Mouse (Mus musculus) neural tube, embryonic 13.5 days (tissue): ENCODE results near the gene Sipa1l1. TPM values are rescaled to one million over a fixed set of nuclear protein-coding genes. Genes with fewer than 3 reads are reported as not detected.

Experiments
- ATAC-seq: fragments of 200-750 bp; cut with Nextera tagmentation; 2 replicates; pipeline ENCODE4 v1.8.0; 2017; ENCODE audit warnings: low read depth, mild to moderate bottlenecking, moderate TSS enrichment, moderate library complexity
- H3K27ac ChIP-seq: fragments of 300-500 bp; sonication (generic); replicated peaks from 2 replicates; pipeline ENCODE4 v1.5.1; 2015; ENCODE audit warnings: moderate library complexity, mild to moderate bottlenecking, inconsistent platforms
- H3K27me3 ChIP-seq: fragments of 300-500 bp; sonication (generic); 2 replicates; pipeline ENCODE4 v1.6.1; 2015; ENCODE audit warnings: mild to moderate bottlenecking, inconsistent platforms
- H3K36me3 ChIP-seq: fragments of 300-500 bp; sonication (generic); 2 replicates; pipeline ENCODE4 v1.6.1; 2015; ENCODE audit warnings: mild to moderate bottlenecking, inconsistent platforms
- H3K4me1 ChIP-seq: fragments of 300-500 bp; sonication (generic); replicated peaks from 2 replicates; pipeline ENCODE4 v1.6.1; 2015; ENCODE audit warnings: inconsistent platforms
- H3K4me2 ChIP-seq: fragments of 300-500 bp; sonication (generic); 2 replicates; pipeline ENCODE4 v1.6.1; 2015; ENCODE audit warnings: inconsistent platforms, mild to moderate bottlenecking, moderate library complexity
- H3K4me3 ChIP-seq: fragments of 300-500 bp; sonication (generic); 2 replicates; pipeline ENCODE4 v1.5.1; 2015; ENCODE audit warnings: mild to moderate bottlenecking, inconsistent platforms
- H3K9ac ChIP-seq: fragments of 300-500 bp; sonication (generic); 2 replicates; pipeline ENCODE4 v1.6.1; 2015; ENCODE audit warnings: moderate library complexity, mild to moderate bottlenecking, inconsistent platforms
- H3K9me3 ChIP-seq: fragments of 300-500 bp; sonication (generic); 2 replicates; pipeline ENCODE4 v1.6.1; 2016; ENCODE audit warnings: inconsistent platforms
- WGBS: fragments of 180-500 bp; shearing (Covaris S2); methylation state at CpG from one replicate; pipeline ENCODE4 v1.1.7; 2015; 5-methylcytosine and 5-hydroxymethylcytosine counted together
- polyA plus RNA-seq: library from polyadenylated mRNA; unstranded; fragments of >200 nt; fragmentation: Nextera tagmentation; extraction: Ambion mirVana; gene quantifications from 2 replicates; pipeline ENCODE4 v1.2.1, GENCODE M21; 2015

Sipa1l1 gene
- polyA plus RNA-seq, 1 experiment from 2014 or later = 11.6 TPM

DNA sequence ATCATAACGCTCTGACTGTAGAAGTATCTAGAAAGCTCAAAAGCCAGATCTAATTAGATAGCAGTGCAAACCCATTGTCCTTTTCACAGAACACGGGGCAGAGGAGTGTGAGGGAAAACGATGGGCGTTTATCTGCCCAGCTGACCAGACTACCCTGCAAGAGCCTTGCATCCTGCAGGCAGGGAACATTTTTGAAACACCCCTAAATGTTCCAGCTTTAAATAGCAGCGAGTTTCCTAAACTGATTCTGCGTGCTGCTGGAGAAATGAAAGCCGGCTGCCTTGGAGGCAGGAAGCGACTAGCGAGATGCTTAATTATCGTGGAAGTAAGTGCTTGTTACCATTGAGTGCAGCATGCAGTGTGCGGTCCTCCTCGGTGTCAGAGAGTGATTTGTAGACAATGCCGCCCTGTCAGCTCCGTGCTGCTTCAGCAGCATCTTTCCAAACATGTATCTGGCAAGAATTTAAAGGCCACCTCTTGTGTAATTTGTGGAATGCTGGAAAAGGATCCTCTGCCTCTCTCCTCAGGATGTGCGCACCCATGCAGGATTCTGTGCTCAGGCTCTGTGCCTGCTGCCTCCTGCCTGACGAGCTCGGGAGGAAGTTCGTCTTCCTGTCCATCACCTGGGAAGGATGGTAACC lies 170.2 kb downstream of the Sipa1l1 start:
- no peaks in the 10 kb centered on the region for H3K36me3 ChIP-seq
- peaks cover 29% of the 10 kb centered on the region for H3K4me1 ChIP-seq
- H3K27ac ChIP-seq = peak overlapping the region; percentile 63
- H3K9ac ChIP-seq = peak overlapping the region; percentile 52
- peak overlapping the region; percentile 16 for H3K4me3 ChIP-seq
- peak overlapping the region; percentile 52 for H3K4me2 ChIP-seq
- WGBS = 31% methylated on average over 18 of the region's 18 CpGs
- ATAC-seq = peak; percentile 40; the same call in 1 of the 2 replicates
- H3K9me3 ChIP-seq = no peaks in the 10 kb centered on the region
- no peaks in the 10 kb centered on the region for H3K27me3 ChIP-seq

DNA sequence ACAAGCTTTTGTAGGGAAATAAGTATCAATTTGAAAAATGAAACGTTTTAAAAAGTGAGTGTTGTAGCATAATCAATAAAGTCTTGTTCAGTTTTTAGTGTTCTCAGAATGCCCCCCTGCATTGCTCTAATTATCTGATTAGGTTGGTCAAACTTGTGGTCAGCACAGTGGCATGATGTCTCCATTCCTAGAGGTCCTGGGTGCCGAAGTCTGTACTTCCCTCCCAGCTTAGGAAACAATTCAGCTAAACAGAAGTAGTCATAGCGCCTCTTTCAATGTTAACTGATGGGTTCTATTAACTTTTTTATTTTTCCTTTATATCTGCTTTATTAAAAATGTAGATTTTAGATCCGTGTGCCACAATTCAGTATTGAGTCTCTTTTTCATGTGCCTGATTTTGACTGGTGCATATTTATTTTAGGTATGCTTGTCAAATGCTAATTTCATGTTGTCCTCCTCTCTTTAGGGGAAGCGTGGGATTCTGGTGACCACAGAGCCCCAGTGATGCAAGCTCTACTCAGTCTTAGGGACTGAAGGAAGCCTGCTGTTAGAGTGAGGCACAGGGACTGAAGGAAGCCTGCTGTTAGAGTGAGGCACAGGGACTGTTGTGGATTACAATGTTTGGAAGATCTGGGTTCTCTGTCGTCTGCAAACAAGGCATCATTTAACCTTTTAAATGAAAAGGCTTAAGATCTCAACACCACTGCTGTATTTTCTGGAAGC lies 171.2 kb downstream of the Sipa1l1 start:
- ATAC-seq = no peak
- H3K4me3 ChIP-seq = no peak overlapping the region
- no peak overlapping the region for H3K27ac ChIP-seq
- H3K9me3 ChIP-seq = no peaks in the 10 kb centered on the region
- H3K36me3 ChIP-seq = no peaks in the 10 kb centered on the region
- H3K4me2 ChIP-seq = peak overlapping the region; percentile 52; the same call in 1 of the 2 replicates
- 86% methylated on average over 6 of the region's 6 CpGs for WGBS
- H3K4me1 ChIP-seq = peaks cover 19% of the 10 kb centered on the region
- no peaks in the 10 kb centered on the region for H3K27me3 ChIP-seq
- H3K9ac ChIP-seq = no peak overlapping the region

DNA sequence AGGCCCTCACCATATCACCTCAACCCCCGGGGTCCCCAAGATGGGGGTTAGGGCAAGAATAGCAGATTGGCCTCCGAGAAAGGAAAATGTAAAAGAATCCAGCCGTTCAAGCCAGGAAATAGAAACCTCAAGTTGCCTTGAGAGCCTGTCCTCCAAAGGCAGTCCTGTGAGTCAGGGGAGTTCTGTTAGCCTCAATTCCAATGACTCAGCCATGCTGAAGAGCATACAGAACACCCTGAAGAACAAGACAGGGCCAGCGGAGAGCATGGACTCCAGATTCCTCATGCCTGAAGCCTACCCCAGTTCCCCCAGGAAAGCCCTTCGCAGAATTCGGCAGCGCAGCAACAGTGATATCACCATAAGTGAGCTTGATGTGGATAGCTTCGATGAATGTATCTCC lies 172.1 kb downstream of the Sipa1l1 start:
- no peaks in the 10 kb centered on the region for H3K27me3 ChIP-seq
- no peak for ATAC-seq
- 93% methylated on average over 8 of the region's 8 CpGs for WGBS
- no peaks in the 10 kb centered on the region for H3K36me3 ChIP-seq
- H3K27ac ChIP-seq = no peak overlapping the region
- no peak overlapping the region for H3K9ac ChIP-seq
- no peak overlapping the region for H3K4me3 ChIP-seq
- H3K4me2 ChIP-seq = no peak overlapping the region
- peaks cover 16% of the 10 kb centered on the region for H3K4me1 ChIP-seq
- H3K9me3 ChIP-seq = no peaks in the 10 kb centered on the region

DNA sequence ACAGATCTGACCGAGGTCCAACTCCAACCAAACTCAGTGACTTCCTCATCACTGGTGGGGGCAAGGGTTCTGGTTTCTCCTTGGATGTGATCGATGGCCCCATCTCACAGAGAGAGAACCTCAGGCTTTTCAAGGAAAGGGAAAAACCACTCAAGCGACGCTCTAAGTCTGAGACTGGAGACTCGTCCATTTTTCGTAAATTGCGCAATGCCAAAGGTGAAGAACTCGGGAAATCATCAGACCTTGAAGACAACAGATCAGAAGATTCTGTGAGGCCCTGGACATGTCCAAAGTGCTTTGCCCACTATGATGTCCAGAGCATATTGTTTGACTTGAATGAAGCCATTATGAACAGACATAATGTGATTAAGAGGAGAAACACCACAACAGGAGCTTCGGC lies 172.6 kb downstream of the Sipa1l1 start:
- no peaks in the 10 kb centered on the region for H3K9me3 ChIP-seq
- no peak for ATAC-seq
- H3K27me3 ChIP-seq = no peaks in the 10 kb centered on the region
- H3K4me2 ChIP-seq = no peak overlapping the region
- peaks cover 16% of the 10 kb centered on the region for H3K4me1 ChIP-seq
- no peak overlapping the region for H3K27ac ChIP-seq
- WGBS = 94% methylated on average over 9 of the region's 9 CpGs
- no peak overlapping the region for H3K9ac ChIP-seq
- H3K4me3 ChIP-seq = no peak overlapping the region
- no peaks in the 10 kb centered on the region for H3K36me3 ChIP-seq

DNA sequence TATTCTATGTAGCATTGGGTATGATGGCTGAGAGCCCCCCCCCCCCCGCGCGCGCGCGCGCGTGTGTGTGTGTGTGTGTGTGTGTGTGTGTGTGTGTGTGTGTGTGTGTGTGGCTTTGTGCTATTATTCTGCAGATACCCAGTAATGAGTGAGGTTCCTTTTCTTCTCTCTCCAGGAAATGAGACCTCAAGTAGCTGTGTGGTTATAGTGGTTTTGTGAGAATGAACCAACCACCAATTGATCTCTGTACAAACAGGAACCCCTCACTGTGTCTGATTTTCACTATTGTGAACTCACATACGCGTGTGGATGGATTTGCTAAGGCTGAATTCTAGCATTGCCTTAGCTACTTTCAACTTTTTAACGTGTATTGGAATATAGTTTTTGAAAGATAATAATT lies 181.0 kb downstream of the Sipa1l1 start:
- no peaks in the 10 kb centered on the region for H3K36me3 ChIP-seq
- H3K27ac ChIP-seq = no peak overlapping the region
- peaks cover 14% of the 10 kb centered on the region; the same call in 1 of the 2 replicates for H3K4me1 ChIP-seq
- H3K4me3 ChIP-seq = no peak overlapping the region
- WGBS = 82% methylated on average over 6 of the region's 11 CpGs
- H3K27me3 ChIP-seq = no peaks in the 10 kb centered on the region
- no peaks in the 10 kb centered on the region for H3K9me3 ChIP-seq
- H3K4me2 ChIP-seq = no peak overlapping the region
- no peak for ATAC-seq
- H3K9ac ChIP-seq = no peak overlapping the region

DNA sequence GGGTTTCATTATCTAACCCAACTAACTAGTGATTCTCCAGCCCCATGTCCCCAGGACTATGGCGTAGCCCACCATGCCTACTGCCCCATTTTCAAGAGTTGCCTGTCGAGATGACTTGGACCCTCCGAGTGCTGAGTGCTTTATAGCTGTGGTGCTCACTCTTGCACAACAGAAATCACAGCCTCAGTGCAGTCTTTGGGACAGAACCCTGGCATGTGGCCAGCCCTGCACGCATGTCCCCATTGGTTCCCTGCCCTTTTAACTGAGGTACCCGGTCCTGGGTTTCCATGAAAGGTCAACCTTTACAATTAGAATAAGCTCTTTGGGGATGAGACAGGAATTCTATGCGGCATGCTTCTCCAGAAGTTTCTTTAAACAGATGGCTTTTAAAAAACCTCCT lies 181.8 kb downstream of the Sipa1l1 start:
- Histone ChIP-seq H3K27me3 (no peaks in the 10 kb centered on the region), H3K27ac (no peak overlapping the region), H3K4me2 (no peak overlapping the region), H3K9me3 (no peaks in the 10 kb centered on the region), H3K9ac (no peak overlapping the region), H3K36me3 (no peaks in the 10 kb centered on the region), H3K4me3 (no peak overlapping the region), H3K4me1 (peaks cover 14% of the 10 kb centered on the region; the same call in 1 of the 2 replicates)
- no peak for ATAC-seq
- 59% methylated on average over 6 of the region's 6 CpGs for WGBS

DNA sequence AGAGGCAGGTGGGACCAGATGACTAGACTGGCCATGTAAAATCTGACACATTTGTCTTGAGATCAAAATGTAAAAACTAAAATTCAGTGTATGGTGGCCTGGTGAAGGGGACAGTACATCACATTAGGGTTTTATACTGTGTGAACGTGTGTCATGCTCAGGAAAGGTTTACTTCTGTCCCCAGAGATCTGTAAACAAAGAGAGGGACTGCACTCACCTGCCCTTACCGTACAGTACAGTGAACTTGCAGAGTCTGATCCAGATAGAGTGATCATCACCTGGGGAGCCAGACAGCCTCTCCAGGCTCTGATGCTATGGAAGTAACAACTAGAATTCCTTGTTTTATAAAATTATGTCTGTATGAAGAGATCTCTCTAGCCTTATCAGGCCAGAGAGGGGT lies 184.5 kb downstream of the Sipa1l1 start:
- no peak for ATAC-seq
- Histone ChIP-seq H3K4me2 (no peak overlapping the region), H3K36me3 (0 out of 2 replicates have a peak, but pooled peaks cover 3% of the 10 kb centered on the region), H3K27ac (no peak overlapping the region), H3K9ac (no peak overlapping the region), H3K9me3 (no peaks in the 10 kb centered on the region), H3K4me1 (peaks cover 7% of the 10 kb centered on the region; the same call in 1 of the 2 replicates), H3K27me3 (no peaks in the 10 kb centered on the region), H3K4me3 (no peak overlapping the region)
- WGBS = 78% methylated on average over 2 of the region's 2 CpGs

DNA sequence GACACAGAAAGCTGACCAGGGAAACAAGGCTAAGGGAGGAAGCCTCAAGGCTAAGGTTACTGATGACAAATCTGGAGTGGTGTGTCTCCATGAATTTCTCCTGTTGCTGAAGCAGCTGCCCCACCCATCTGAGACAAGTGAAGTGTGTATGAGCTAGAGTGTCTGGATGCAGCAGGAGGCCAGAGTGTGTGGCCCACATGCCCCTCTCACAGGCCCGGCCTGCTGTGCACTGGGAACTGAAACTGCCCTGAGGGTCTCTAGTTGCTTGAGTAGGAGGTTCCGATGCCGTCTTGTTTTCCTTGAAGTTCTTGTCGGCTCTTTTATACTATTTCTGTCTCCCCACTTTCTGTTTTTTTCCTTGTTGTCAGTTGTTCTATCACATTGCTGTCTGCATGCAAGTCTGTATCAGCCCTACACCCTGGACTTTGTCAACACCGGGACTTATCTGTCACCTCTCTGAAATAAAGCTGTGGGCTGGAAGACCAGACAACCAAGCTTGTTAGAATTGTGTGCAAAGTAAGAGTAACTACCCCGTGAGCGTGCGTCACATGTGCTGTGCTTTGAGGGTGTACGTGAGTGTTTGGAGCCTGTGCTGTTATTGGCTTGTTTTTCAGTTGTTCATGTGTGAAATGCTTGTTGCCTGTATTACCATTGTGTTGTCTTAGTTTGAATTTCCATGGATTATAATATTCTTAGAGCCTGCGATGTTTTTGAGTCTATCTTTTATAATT lies 186.5 kb downstream of the Sipa1l1 start:
- no peak overlapping the region for H3K9ac ChIP-seq
- no peak overlapping the region for H3K4me2 ChIP-seq
- WGBS = 85% methylated on average over 10 of the region's 10 CpGs
- H3K4me1 ChIP-seq = peaks cover 7% of the 10 kb centered on the region; the same call in 1 of the 2 replicates
- H3K9me3 ChIP-seq = no peaks in the 10 kb centered on the region
- H3K27me3 ChIP-seq = no peaks in the 10 kb centered on the region
- 0 out of 2 replicates have a peak, but pooled peaks cover 6% of the 10 kb centered on the region for H3K36me3 ChIP-seq
- H3K4me3 ChIP-seq = no peak overlapping the region
- ATAC-seq = no peak
- no peak overlapping the region for H3K27ac ChIP-seq

DNA sequence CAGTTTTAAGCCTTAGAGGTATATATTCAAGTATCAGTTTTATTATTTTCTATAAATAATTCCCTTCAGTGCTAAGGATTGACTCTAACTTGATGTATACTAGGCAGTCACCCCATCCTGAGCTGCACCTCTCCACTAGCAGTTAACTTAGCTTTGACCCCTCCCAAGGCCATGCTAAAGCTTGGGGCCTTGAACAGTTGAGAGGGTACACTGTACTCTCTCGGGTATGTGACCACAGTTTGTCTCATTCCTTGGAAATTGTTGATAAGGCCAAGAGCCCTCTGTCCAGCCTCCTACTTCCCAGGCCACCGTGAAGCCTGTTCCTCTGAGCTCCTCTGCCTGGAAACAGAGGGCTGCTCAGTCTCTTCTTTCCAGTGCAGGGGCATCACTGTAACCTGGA lies 187.4 kb downstream of the Sipa1l1 start:
- Histone ChIP-seq H3K4me1 (no peaks in the 10 kb centered on the region), H3K27ac (no peak overlapping the region), H3K9me3 (no peaks in the 10 kb centered on the region), H3K4me2 (no peak overlapping the region), H3K27me3 (no peaks in the 10 kb centered on the region), H3K4me3 (no peak overlapping the region), H3K9ac (no peak overlapping the region), H3K36me3 (0 out of 2 replicates have a peak, but pooled peaks cover 6% of the 10 kb centered on the region)
- ATAC-seq = no peak
- 90% methylated on average over 2 of the region's 2 CpGs for WGBS

DNA sequence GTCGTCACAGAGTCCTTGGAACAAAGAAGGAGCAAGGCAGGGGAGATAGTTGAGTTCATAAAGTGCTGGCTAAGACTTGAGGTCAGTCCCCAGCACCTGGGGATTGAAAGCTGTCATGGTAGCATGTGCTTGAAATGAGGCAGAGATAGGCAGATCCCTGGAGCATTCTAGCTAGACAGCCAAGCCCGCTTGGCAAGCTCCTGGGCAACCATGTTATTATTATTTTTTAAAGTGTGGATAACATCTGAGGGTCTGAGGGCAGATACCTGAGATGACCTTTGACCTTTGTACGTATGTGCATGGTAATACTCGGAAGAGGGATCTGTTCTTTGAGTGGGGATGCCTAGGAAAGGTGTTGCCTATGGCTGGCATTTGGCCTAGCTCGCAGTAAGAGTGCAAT lies 188.3 kb downstream of the Sipa1l1 start:
- no peak overlapping the region for H3K4me2 ChIP-seq
- no peaks in the 10 kb centered on the region for H3K27me3 ChIP-seq
- no peak overlapping the region for H3K4me3 ChIP-seq
- no peak overlapping the region for H3K9ac ChIP-seq
- H3K36me3 ChIP-seq = 0 out of 2 replicates have a peak, but pooled peaks cover 6% of the 10 kb centered on the region
- H3K27ac ChIP-seq = no peak overlapping the region
- H3K9me3 ChIP-seq = no peaks in the 10 kb centered on the region
- no peak for ATAC-seq
- no peaks in the 10 kb centered on the region for H3K4me1 ChIP-seq
- 90% methylated on average over 5 of the region's 5 CpGs for WGBS

DNA sequence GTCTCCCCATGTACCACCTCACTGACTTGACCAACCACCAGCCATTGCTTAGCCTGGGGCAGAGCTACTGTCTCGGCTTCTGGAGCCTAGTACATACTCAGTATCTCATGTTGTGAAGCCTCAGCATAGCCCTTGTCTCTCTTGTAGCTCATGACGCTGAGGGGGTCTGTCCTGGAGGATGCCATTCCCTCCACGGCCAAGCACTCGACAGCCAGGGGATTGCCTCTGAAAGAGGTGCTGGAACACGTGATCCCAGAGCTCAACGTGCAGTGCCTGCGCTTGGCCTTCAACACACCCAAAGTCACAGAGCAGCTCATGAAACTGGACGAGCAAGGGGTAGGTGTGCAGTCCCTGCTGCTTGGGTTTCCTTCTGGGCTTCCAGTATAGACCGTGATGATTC lies 193.7 kb downstream of the Sipa1l1 start:
- Histone ChIP-seq H3K9me3 (no peaks in the 10 kb centered on the region), H3K36me3 (0 out of 2 replicates have a peak, but pooled peaks cover 6% of the 10 kb centered on the region), H3K4me3 (no peak overlapping the region), H3K9ac (no peak overlapping the region), H3K27ac (no peak overlapping the region), H3K4me2 (no peak overlapping the region), H3K27me3 (no peaks in the 10 kb centered on the region), H3K4me1 (peaks cover 26% of the 10 kb centered on the region)
- 93% methylated on average over 9 of the region's 9 CpGs for WGBS
- no peak for ATAC-seq

DNA sequence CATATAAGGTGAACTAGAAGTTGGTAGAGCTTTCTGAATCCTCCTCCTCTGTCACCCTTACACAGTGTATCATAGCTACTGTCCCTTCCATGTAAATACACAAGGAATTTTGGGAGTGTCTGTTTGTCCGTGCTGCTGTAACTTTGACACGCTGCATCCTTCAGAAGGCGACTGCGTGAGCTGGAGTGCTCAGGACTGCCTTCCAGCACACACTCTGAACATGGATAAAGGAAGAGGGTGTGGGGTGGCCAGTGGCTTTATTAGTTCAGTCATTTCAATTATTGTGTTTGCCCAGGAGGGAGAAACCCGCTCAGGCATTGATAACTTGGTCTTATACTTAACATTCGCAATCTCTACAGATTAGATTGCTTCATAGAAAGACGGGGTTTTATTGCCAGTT lies 195.1 kb downstream of the Sipa1l1 start:
- H3K27ac ChIP-seq = no peak overlapping the region
- H3K27me3 ChIP-seq = no peaks in the 10 kb centered on the region
- H3K4me2 ChIP-seq = no peak overlapping the region
- no peak overlapping the region for H3K9ac ChIP-seq
- 68% methylated on average over 7 of the region's 7 CpGs for WGBS
- no peaks in the 10 kb centered on the region for H3K36me3 ChIP-seq
- no peaks in the 10 kb centered on the region for H3K9me3 ChIP-seq
- no peak overlapping the region for H3K4me3 ChIP-seq
- no peak for ATAC-seq
- H3K4me1 ChIP-seq = peaks cover 26% of the 10 kb centered on the region
